Mouse (Mus musculus) CD4-positive helper T cell, adult 2 months (primary cell): ENCODE results near the gene Smim10l2a.

Experiments used
- DNase-seq: peaks from one replicate; pipeline ENCODE4 v3.0.0-alpha.2; 2012; ENCODE audit warnings: low read depth, missing footprints, low spot score

Smim10l2a gene

GRCm38 (mm10) chrX:56374431-56375128 is at the start of gene Smim10l2a:
Smim10l2a (plus strand) TSS chrX:56374586.
- peak; percentile 45 for DNase-seq

- DNase-seq, result no peak
Observed at GRCm38 (mm10) chrX:56332046-56332445, 42.3 kb upstream of the Smim10l2a start.

GRCm38 (mm10) chrX:56340305-56340704 is 34.1 kb upstream of the Smim10l2a start:
- DNase-seq, result peak; percentile 1

- DNase-seq, result no peak
Observed at GRCm38 (mm10) chrX:56342921-56343320, 31.5 kb upstream of the Smim10l2a start.

- peak; percentile 63 for DNase-seq
Observed at GRCm38 (mm10) chrX:56346176-56346931, 28.0 kb upstream of the Smim10l2a start, which contains the start of gene Zfp449. Zfp449 (plus strand) TSS chrX:56346400.

- no peak for DNase-seq
Observed at GRCm38 (mm10) chrX:56346932-56347253, 27.5 kb upstream of the Smim10l2a start.

GRCm38 (mm10) chrX:56380852-56381251 is 6.5 kb downstream of the Smim10l2a start:
- no peak for DNase-seq

GRCm38 (mm10) chrX:56384142-56384541 is 9.8 kb downstream of the Smim10l2a start:
- peak; percentile 46 for DNase-seq

GRCm38 (mm10) chrX:56404646-56405045 is 30.3 kb downstream of the Smim10l2a start:
- no peak for DNase-seq

- peak; percentile 41 for DNase-seq
Observed at GRCm38 (mm10) chrX:56405482-56405881, 31.1 kb downstream of the Smim10l2a start.

- DNase-seq, result peak; percentile 24
Observed at GRCm38 (mm10) chrX:56406128-56406527, 31.7 kb downstream of the Smim10l2a start.

- DNase-seq, result no peak
Observed at GRCm38 (mm10) chrX:56416277-56416676, 41.9 kb downstream of the Smim10l2a start.

GRCm38 (mm10) chrX:56417541-56417940 is 43.2 kb downstream of the Smim10l2a start:
- DNase-seq, result peak; percentile 6
